ENCODE assay signal across 8 mouse cellular contexts in genomic region chr6:7843726-7844411, GRCm38 (mm10). TPM values are rescaled to one million over a fixed set of nuclear protein-coding genes. Genes with fewer than 3 reads are reported as not detected.
DNase-seq lines count a peak whose midpoint lies in the region; ATAC-seq and TF ChIP-seq lines count a peak whose summit lies in the region.

No protein-coding gene starts in this region.

- no peak for TF ChIP-seq EP300 in CH12.LX (IDR thresholded peaks at IDR 0.05; ENCODE audit: low read length)

- ATAC-seq in cerebellum, adult (ENCODE audit: insufficient number of reproducible peaks, low FRiP score, low TSS enrichment), result peak; percentile 2; the same call in 1 of the 2 replicates
- ATAC-seq in limb, embryonic 14.5 days (ENCODE audit: low FRiP score, low read depth), result no peak
- ATAC-seq in neural tube, embryonic 13.5 days (ENCODE audit: low read depth), result peak; percentile 24

- no peak for TF ChIP-seq RAD21 in CH12.LX (IDR thresholded peaks at IDR 0.05; ENCODE audit: low read depth, low read length)

- in situ Hi-C loops in CH12.LX (cut with MboI; ENCODE audit: low pct_ligation_motif_present, low pct_unique_long_range_greater_than_20kb, low sequenced_read_pairs), result no loop called here

- 0 out of 2 replicates have a peak overlapping the region, but pooled peaks have one; percentile 22 for H3K4me2 ChIP-seq in CH12.LX (ENCODE audit: insufficient read depth, low read depth, poor library complexity, severe bottlenecking)
- peak overlapping the region; percentile 49 for H3K4me2 ChIP-seq in limb, embryonic 14.5 days (replicated peaks; ENCODE audit: low read depth, low read length, severe bottlenecking)
- H3K4me2 ChIP-seq in neural tube, embryonic 13.5 days, result peak overlapping the region; percentile 66

- H3K27me3 ChIP-seq in CH12.LX (replicated peaks), result no peaks in the 10 kb centered on the region
- H3K27me3 ChIP-seq in erythroblast, embryonic 14.5 days (ENCODE audit: control insufficient read depth), result no peaks in the 10 kb centered on the region
- H3K27me3 ChIP-seq in limb, embryonic 14.5 days (ENCODE audit: control insufficient read depth, insufficient read depth, low read length), result no peaks in the 10 kb centered on the region
- no peaks in the 10 kb centered on the region for H3K27me3 ChIP-seq in neural tube, embryonic 13.5 days

- no peaks in the 10 kb centered on the region for H3K9me3 ChIP-seq in CH12.LX (replicated peaks; ENCODE audit: low read length)
- H3K9me3 ChIP-seq in erythroblast, embryonic 14.5 days (ENCODE audit: control insufficient read depth, low read length), result no peaks in the 10 kb centered on the region
- no peaks in the 10 kb centered on the region for H3K9me3 ChIP-seq in limb, embryonic 14.5 days (ENCODE audit: control insufficient read depth, low read length)
- H3K9me3 ChIP-seq in neural tube, embryonic 13.5 days, result no peaks in the 10 kb centered on the region

- H3K27ac ChIP-seq in CH12.LX (ENCODE audit: insufficient read depth, low read depth), result no peak overlapping the region
- H3K27ac ChIP-seq in limb, embryonic 14.5 days (replicated peaks; ENCODE audit: low read depth, low read length), result peak overlapping the region; percentile 67; the same call in 1 of the 2 replicates
- H3K27ac ChIP-seq in neural tube, embryonic 13.5 days (replicated peaks), result peak overlapping the region; percentile 49; the same call in 1 of the 2 replicates

- H3K79me2 ChIP-seq in CH12.LX (replicated peaks; ENCODE audit: control insufficient read depth, extremely low read depth, insufficient read depth, poor library complexity, severe bottlenecking), result 0 out of 2 replicates have a peak, but pooled peaks cover 6% of the 10 kb centered on the region

- no peak for DNase-seq in cerebellum, postnatal 4 days (ENCODE audit: low spot score in 2 of 2)
- DNase-seq in CH12.LX (ENCODE audit: extremely low read depth), result peak; percentile 15
- no peak for DNase-seq in limb, embryonic 14.5 days (ENCODE audit: low spot score)
- DNase-seq in MN1 (ENCODE audit: low spot score), result no peak
- DNase-seq in layer of hippocampus, postnatal 36 days, result no peak

- H3K36me3 ChIP-seq in CH12.LX (replicated peaks in 1 of 2; ENCODE audit: control insufficient read depth in 1 of 2, insufficient read depth in 1 of 2, low read length in 1 of 2), result peaks cover 0 to 2% of the 10 kb centered on the region in 2 experiments
- peaks cover 17% of the 10 kb centered on the region for H3K36me3 ChIP-seq in erythroblast, embryonic 14.5 days (ENCODE audit: control insufficient read depth)
- H3K36me3 ChIP-seq in limb, embryonic 14.5 days (ENCODE audit: control insufficient read depth, insufficient read depth, low read length), result no peaks in the 10 kb centered on the region
- no peaks in the 10 kb centered on the region for H3K36me3 ChIP-seq in neural tube, embryonic 13.5 days

- dilution Hi-C loops in CH12.LX (cut with MboI; ENCODE audit: extremely low pct_ligation_motif_present, extremely low pct_unique_long_range_greater_than_20kb, low sequenced_read_pairs), result no loop called here

- H3K4me3 ChIP-seq in CH12.LX (replicated peaks in 1 of 3; ENCODE audit: low read depth in 2 of 3, low read length in 2 of 3, poor library complexity in 1 of 3), result peak overlapping the region in 2 of 3 experiments; percentile 30 to 36
- H3K4me3 ChIP-seq in erythroblast, embryonic 14.5 days (replicated peaks), result peak overlapping the region; percentile 94
- peak overlapping the region; percentile 85 for H3K4me3 ChIP-seq in limb, embryonic 14.5 days (replicated peaks; ENCODE audit: low read length)
- H3K4me3 ChIP-seq in neural tube, embryonic 13.5 days, result peak overlapping the region; percentile 80

- TF ChIP-seq CTCF in CH12.LX (conservative IDR thresholded peaks at IDR 0.05 in 1 of 2, IDR thresholded peaks at IDR 0.05 in 1 of 2; ENCODE audit: low read depth in 2 of 2, low read length in 2 of 2), result no peak

- H3K9ac ChIP-seq in CH12.LX (ENCODE audit: insufficient read depth, low read depth), result no peak overlapping the region
- H3K9ac ChIP-seq in limb, embryonic 14.5 days (ENCODE audit: low read depth, low read length, severe bottlenecking), result 0 out of 2 replicates have a peak overlapping the region, but pooled peaks have one; percentile 26
- 0 out of 2 replicates have a peak overlapping the region, but pooled peaks have one; percentile 45 for H3K9ac ChIP-seq in neural tube, embryonic 13.5 days

- peaks cover 0 to 27% of the 10 kb centered on the region in 2 experiments; a peak in 2 of 4 replicates for H3K4me1 ChIP-seq in CH12.LX (ENCODE audit: control insufficient read depth in 1 of 2, insufficient read depth in 2 of 2)
- H3K4me1 ChIP-seq in erythroblast, embryonic 14.5 days (ENCODE audit: control insufficient read depth), result peaks cover 34% of the 10 kb centered on the region
- peaks cover 15% of the 10 kb centered on the region for H3K4me1 ChIP-seq in limb, embryonic 14.5 days (ENCODE audit: control insufficient read depth, insufficient read depth, low read length)
- peaks cover 29% of the 10 kb centered on the region for H3K4me1 ChIP-seq in neural tube, embryonic 13.5 days (replicated peaks)

- 53% methylated on average over 10 of the region's 10 CpGs for WGBS in limb, embryonic 14.5 days
- WGBS in neural tube, embryonic 13.5 days, result 66% methylated on average over 10 of the region's 10 CpGs

- no peak for TF ChIP-seq POLR2A in CH12.LX (IDR thresholded peaks at IDR 0.05; ENCODE audit: low read depth, low read length)
- no peak for TF ChIP-seq POLR2A in limb, embryonic 14.5 days (IDR thresholded peaks at IDR 0.05; ENCODE audit: borderline replicate concordance, extremely low read depth, insufficient read depth, insufficient read length)

TF ChIP-seq in CH12.LX, 34 proteins besides CTCF, POLR2A, EP300 and RAD21:
- TF ChIP-seq ZMIZ1 (IDR thresholded peaks at IDR 0.05; ENCODE audit: low read depth, low read length) (no peak), ZNF384 (IDR thresholded peaks at IDR 0.05; ENCODE audit: low read depth, low read length) (peak; percentile 5; the same call in 1 of the 2 replicates)
TF ChIP-seq in CH12.LX: peak in this region for 1.

RNA-seq across cellular contexts. Expression of gene C1galt1, which starts 0.8 kb away (rescaled TPM):
- total RNA-seq in CH12.LX (2012; rRNA removed) (7.0 and 7.3 TPM in 2 replicates), CH12.LX (2014; rRNA removed) (22.2 and 25.3 TPM in 2 replicates)
- 9.7 and 12.2 TPM in 2 replicates for polyA plus RNA-seq in CH12.LX (2012; ENCODE audit: insufficient read length, low read depth)
- 0.14 and 0.25 TPM in 2 replicates for polyA plus RNA-seq in erythroblast, embryonic 14.5 days (2012)
- polyA plus RNA-seq in limb, embryonic 14.5 days (2012; rRNA removed), result 10.4 and 11.8 TPM in 2 replicates
- polyA plus RNA-seq in limb, embryonic 14.5 days (2014; fragmentation: Nextera tagmentation; extraction: Ambion mirVana), result 5.6 and 6.4 TPM in 2 replicates
- 1.8 TPM in 2 replicates for polyA plus RNA-seq in neural tube, embryonic 13.5 days (2015; fragmentation: Nextera tagmentation; extraction: Ambion mirVana)
- total RNA-seq in layer of hippocampus, postnatal 36 days (2021), result 10 to 100 TPM in 1 of 2 experiments, 1 to 10 TPM in 1; 9.7 to 10.9 TPM

Comparison
In these comparisons a context has a peak if more than half of its experiments do, and no peak if none do; other contexts are left out.
1. H3K4me3 ChIP-seq: peak in every context shown above with its lines; median percentile 94 in erythroblast, embryonic 14.5 days; 85 in limb, embryonic 14.5 days; 80 in neural tube, embryonic 13.5 days; 33 in CH12.LX.